In the genomic region with DNA sequence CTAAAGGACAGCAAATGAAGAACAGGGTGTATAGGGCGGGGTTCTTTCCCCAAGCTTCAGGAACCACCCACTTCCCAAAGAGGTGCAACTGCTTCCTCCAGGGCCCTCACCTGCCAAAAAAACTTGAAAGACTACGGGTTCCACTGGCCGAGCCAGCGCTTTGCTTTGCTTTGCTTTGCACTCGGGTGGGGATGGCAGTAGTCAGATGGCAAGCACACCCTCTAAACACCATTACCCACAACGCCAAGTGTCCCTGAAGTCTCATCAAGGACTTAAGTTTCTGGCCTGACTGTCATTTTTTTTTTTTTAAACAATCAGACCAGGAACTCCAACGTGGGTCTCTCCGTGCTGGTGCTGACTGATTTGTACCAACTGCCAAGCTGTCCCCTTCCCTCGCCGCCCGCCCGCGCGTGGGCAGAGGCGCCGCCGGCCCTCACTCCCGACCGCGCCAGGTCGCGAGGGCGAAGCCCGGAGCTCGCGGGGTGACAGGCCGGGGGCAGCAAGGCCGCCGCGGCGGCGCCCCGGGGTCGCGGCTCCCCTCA, we compare ENCODE assay signal across 8 mouse cellular contexts. TPM values are rescaled to one million over a fixed set of nuclear protein-coding genes. Genes with fewer than 3 reads are reported as not detected.
DNase-seq lines count a peak whose midpoint lies in the region; ATAC-seq and TF ChIP-seq lines count a peak whose summit lies in the region.

No protein-coding gene starts in this region.

- H3K27ac ChIP-seq in embryonic fibroblast, embryonic 13.5 days (ENCODE audit: insufficient read depth, low read length): peak overlapping the region; percentile 66
- peak overlapping the region; percentile 97 for H3K27ac ChIP-seq in heart, embryonic 16.5 days (ENCODE audit: low read length)
- H3K27ac ChIP-seq in spleen, adult 2 months (ENCODE audit: insufficient read depth, low read length): peak overlapping the region; percentile 75

- H3K36me3 ChIP-seq in heart, embryonic 16.5 days (ENCODE audit: control insufficient read depth, insufficient read depth): no peaks in the 10 kb centered on the region
- H3K36me3 ChIP-seq in spleen, adult 2 months (ENCODE audit: control insufficient read depth, insufficient read depth, low read length): no peaks in the 10 kb centered on the region

- no peak for TF ChIP-seq CTCF in embryonic fibroblast, embryonic 13.5 days (IDR thresholded peaks at IDR 0.05; ENCODE audit: borderline replicate concordance, insufficient read depth, low read length)
- TF ChIP-seq CTCF in spleen, adult 2 months (IDR thresholded peaks at IDR 0.05; ENCODE audit: extremely low read depth, insufficient read depth, insufficient read length, insufficient replicate concordance): no peak

- DNase-seq in embryo, embryonic 10 days (ENCODE audit: low spot score): peak; percentile 35
- DNase-seq in embryo, embryonic 11 days: no peak
- DNase-seq in kidney, postnatal 36 days: peak; percentile 35 to 57
- DNase-seq in lung, postnatal 36 days: peak; percentile 57
- DNase-seq in spleen, adult 2 months (ENCODE audit: low read depth in 1 of 2, low spot score in 2 of 2): peak in 1 of 2 experiments; percentile 11

- peak; percentile 8 for ATAC-seq in activated CD4-positive, CD25-positive, alpha-beta regulatory T cell, adult 4 months
- ATAC-seq in heart, embryonic 16.5 days (replicated peaks; ENCODE audit: extremely low read depth, insufficient read depth, low FRiP score): peak; percentile 17; the same call in 1 of the 2 replicates

- no peaks in the 10 kb centered on the region for H3K27me3 ChIP-seq in heart, embryonic 16.5 days (ENCODE audit: control insufficient read depth, insufficient read depth, low read length)
- H3K27me3 ChIP-seq in spleen, adult 2 months (ENCODE audit: control insufficient read depth, insufficient read depth, low read length): no peaks in the 10 kb centered on the region

- peak overlapping the region; percentile 75 for H3K4me3 ChIP-seq in embryonic fibroblast, embryonic 13.5 days (ENCODE audit: insufficient read depth, low read length)
- H3K4me3 ChIP-seq in heart, embryonic 16.5 days (ENCODE audit: low read length): peak overlapping the region; percentile 92
- peak overlapping the region; percentile 75 for H3K4me3 ChIP-seq in spleen, adult 2 months (ENCODE audit: extremely low read depth, insufficient read depth, insufficient read length)

- WGBS in heart, embryonic 16.5 days: 1% methylated on average over 35 of the region's 35 CpGs
- under 1% methylated on average over 34 of the region's 35 CpGs for WGBS in spleen, adult 2 months

- no peaks in the 10 kb centered on the region for H3K9me3 ChIP-seq in heart, embryonic 16.5 days (replicated peaks; ENCODE audit: control insufficient read depth, low read length)

- no peak for TF ChIP-seq POLR2A in embryonic fibroblast, embryonic 13.5 days (IDR thresholded peaks at IDR 0.05; ENCODE audit: low read depth, low read length)
- TF ChIP-seq POLR2A in spleen, adult 2 months (IDR thresholded peaks at IDR 0.05; ENCODE audit: low read depth, low read length): no peak

- peak overlapping the region; percentile 84 for H3K4me2 ChIP-seq in heart, embryonic 16.5 days (ENCODE audit: low read depth, low read length)

- H3K4me1 ChIP-seq in embryonic fibroblast, embryonic 13.5 days (ENCODE audit: control insufficient read depth, insufficient read depth, low read length): no peaks in the 10 kb centered on the region
- peaks cover 7% of the 10 kb centered on the region for H3K4me1 ChIP-seq in heart, embryonic 16.5 days (ENCODE audit: control insufficient read depth, insufficient read depth, low read length)
- no peaks in the 10 kb centered on the region for H3K4me1 ChIP-seq in spleen, adult 2 months (ENCODE audit: control insufficient read depth, insufficient read depth, insufficient read length)

- H3K9ac ChIP-seq in heart, embryonic 16.5 days (ENCODE audit: low read length): peak overlapping the region; percentile 97

RNA-seq across cellular contexts. Expression of a gene that starts 0.8 kb away (rescaled TPM):
- polyA plus RNA-seq in activated CD4-positive, CD25-positive, alpha-beta regulatory T cell, adult 4 months (2017; shearing (Covaris generic)): 10 to 100 TPM; 11.9 to 13.6 TPM
- 32.3 and 32.4 TPM in 2 replicates for polyA plus RNA-seq in embryonic fibroblast, embryonic 13.5 days (2011; ENCODE audit: insufficient read length, low read depth, missing spikeins)
- polyA plus RNA-seq in heart, embryonic 16.5 days (2015; fragmentation: Nextera tagmentation; extraction: Ambion mirVana): 14.2 and 16.8 TPM in 2 replicates
- polyA plus RNA-seq in spleen, adult 2 months (2012; rRNA removed): 11.9 and 14.7 TPM in 2 replicates

RNA-seq across cellular contexts. Expression of a gene that starts 15.9 kb away (rescaled TPM):
- polyA plus RNA-seq in activated CD4-positive, CD25-positive, alpha-beta regulatory T cell, adult 4 months (2017; shearing (Covaris generic)): 10 to 100 TPM; 13.1 to 13.2 TPM
- polyA plus RNA-seq in embryonic fibroblast, embryonic 13.5 days (2011; ENCODE audit: insufficient read length, low read depth, missing spikeins): 42.9 and 55.8 TPM in 2 replicates
- polyA plus RNA-seq in heart, embryonic 16.5 days (2015; fragmentation: Nextera tagmentation; extraction: Ambion mirVana): 28.7 and 30.8 TPM in 2 replicates
- polyA plus RNA-seq in spleen, adult 2 months (2012; rRNA removed): 4.8 and 5.5 TPM in 2 replicates
